Mouse (Mus musculus): ENCODE measurements around the gene Gm45062. TPM values are rescaled to one million over a fixed set of nuclear protein-coding genes. Genes with fewer than 3 reads are reported as not detected.

The Gm45062 gene
- polyA plus RNA-seq, 1 experiment from 2014 or later, result 9.1 TPM

- Histone ChIP-seq H3K27ac (no peak overlapping the region), H3K36me3 (no peaks in the 10 kb centered on the region), H3K9me3 (no peaks in the 10 kb centered on the region), H3K4me1 (peaks cover 8% of the 10 kb centered on the region; the same call in 1 of the 2 replicates), H3K27me3 (ENCODE audit: insufficient read depth, poor library complexity, severe bottlenecking) (no peaks in the 10 kb centered on the region; the same call in 1 of the 2 replicates), H3K4me3 (no peak overlapping the region)
- no peak for DNase-seq (ENCODE audit: low spot score)
- 82% methylated on average over 10 of the region's 10 CpGs for WGBS
Measured at GRCm38 (mm10) chr6:8644703-8645102, 385.5 kb downstream of the Gm45062 start.

GRCm38 (mm10) chr6:8645708-8646107 is 386.5 kb downstream of the Gm45062 start:
- Histone ChIP-seq H3K27ac (no peak overlapping the region), H3K9me3 (no peaks in the 10 kb centered on the region), H3K27me3 (ENCODE audit: insufficient read depth, poor library complexity, severe bottlenecking) (no peaks in the 10 kb centered on the region; the same call in 1 of the 2 replicates), H3K36me3 (0 out of 2 replicates have a peak, but pooled peaks cover 3% of the 10 kb centered on the region), H3K4me1 (peaks cover 8% of the 10 kb centered on the region; the same call in 1 of the 2 replicates), H3K4me3 (no peak overlapping the region)
- 70% methylated on average over 2 of the region's 2 CpGs for WGBS
- no peak for DNase-seq (ENCODE audit: low spot score)

Other genes starting within 250 kb of the Gm45062 start
- gene Col28a1, start 66.8 kb upstream of the Gm45062 start, polyA plus RNA-seq (2016; fragmentation: Nextera tagmentation; extraction: Ambion mirVana), result not detected in 2 replicates
- 22.0 and 23.9 TPM in 2 replicates for gene Mios, start 50.2 kb upstream of the Gm45062 start, polyA plus RNA-seq (2016; fragmentation: Nextera tagmentation; extraction: Ambion mirVana)
- gene Rpa3, start 277 bp upstream of the Gm45062 start, polyA plus RNA-seq (2016; fragmentation: Nextera tagmentation; extraction: Ambion mirVana), result 142 and 162 TPM in 2 replicates
- 24.8 and 30.3 TPM in 2 replicates for gene Umad1, start 162 bp upstream of the Gm45062 start, polyA plus RNA-seq (2016; fragmentation: Nextera tagmentation; extraction: Ambion mirVana)

All from heart, embryonic 10.5 days (tissue).